Mouse (Mus musculus): ENCODE data around the gene Gm11559. TPM values are rescaled to one million over a fixed set of nuclear protein-coding genes. Genes with fewer than 3 reads are reported as not detected.
"Not testable (repeated sequence)": the region's sequence is repeated elsewhere in the genome, so short reads cannot be mapped to it uniquely, and the experiment has no call there.

Gene Gm11559
- not detected in 2 replicates for polyA plus RNA-seq (2012; rRNA removed)

DNA sequence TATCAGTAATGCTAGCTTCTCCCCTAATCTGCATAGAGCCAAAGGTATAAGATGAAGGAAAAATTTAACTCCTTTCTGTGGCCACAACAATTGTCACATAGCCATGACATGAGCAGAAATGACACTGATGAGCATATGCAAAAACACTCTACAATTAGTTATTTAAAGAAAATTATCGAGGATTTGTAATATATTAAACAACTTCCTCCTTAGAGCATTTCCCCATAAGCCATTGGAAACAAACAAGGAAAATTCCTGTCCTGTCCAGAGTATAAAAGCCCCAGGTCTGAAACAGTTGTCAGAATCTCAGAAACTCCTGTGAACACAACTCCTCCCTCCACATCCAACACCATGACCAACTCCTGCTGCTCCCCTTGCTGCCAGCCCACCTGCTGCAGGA lies at the start of gene Gm11559:
Gm11559 (plus strand) TSS at position 301 of the 400 bp plus-strand sequence.
- DNase-seq (ENCODE audit: low spot score), result not testable (repeated sequence)

DNA sequence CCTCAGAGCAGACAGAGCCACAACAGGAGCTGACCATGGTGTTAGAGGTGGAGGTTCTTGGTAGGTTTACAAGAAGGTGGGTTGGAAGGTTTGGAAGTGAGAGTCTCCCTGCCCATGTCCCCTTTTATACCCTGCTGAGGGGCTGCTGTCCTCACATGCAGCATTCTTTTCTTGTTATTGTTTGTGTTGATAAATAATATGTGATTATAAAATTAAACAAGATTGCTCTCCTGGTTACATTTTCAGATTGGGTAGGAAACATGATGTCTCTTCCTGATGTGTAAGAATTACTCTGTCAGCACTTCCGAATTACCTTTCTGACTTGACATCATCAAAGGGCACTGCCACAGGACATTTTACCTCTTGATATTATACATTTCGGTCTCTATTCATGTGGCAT lies 48.7 kb upstream of the Gm11559 start, which contains the start of gene Gm11564:
Gm11564 (minus strand) TSS at position 101 of the 400 bp plus-strand sequence.
- not testable (repeated sequence) for DNase-seq (ENCODE audit: low spot score)

DNA sequence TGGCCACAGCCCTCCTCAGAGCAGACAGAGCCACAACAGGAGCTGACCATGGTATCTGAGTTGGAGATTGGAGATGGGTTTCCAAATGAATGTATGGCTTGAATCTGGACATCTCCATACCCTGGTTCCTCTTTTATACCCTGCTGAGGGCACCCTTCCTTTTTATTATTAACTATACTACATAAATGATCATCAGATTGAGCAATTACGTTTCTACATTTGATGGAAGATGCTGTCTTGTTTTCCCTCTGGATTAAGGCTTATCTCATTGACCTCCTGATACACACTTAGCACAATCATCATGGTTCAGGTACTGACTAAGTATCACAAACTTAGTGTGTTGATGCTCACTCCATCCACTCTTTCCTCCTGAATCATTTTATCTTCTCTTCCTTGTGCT lies 26.3 kb upstream of the Gm11559 start, which contains the start of gene 2300003K06Rik:
2300003K06Rik (minus strand) TSS at position 101 of the 400 bp plus-strand sequence.
- DNase-seq (ENCODE audit: low spot score), result no peak

DNA sequence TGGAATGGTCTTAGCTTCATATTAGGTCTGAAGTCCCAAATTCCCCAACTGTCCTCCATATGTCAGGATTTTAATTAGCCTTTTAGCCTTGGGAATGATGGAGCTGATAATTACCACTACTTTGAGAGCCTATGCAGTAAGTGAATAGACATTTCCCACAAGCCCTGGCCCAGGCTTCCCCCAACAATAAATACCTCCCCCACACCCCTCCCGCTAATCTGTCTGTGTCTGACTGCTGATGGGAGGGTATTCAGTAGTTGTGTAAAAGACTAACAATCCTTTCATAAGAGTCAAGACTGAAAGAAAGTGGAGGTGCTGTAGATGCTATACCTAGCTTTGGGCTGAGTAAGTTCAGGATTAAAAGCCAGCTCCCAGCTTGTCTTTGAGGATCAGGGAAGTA lies 22.1 kb upstream of the Gm11559 start:
- DNase-seq (ENCODE audit: low spot score), result no peak

GRCm38 (mm10) chr11:99846746-99847145 lies 17.5 kb upstream of the Gm11559 start:
- no peak for DNase-seq (ENCODE audit: low spot score)

DNA sequence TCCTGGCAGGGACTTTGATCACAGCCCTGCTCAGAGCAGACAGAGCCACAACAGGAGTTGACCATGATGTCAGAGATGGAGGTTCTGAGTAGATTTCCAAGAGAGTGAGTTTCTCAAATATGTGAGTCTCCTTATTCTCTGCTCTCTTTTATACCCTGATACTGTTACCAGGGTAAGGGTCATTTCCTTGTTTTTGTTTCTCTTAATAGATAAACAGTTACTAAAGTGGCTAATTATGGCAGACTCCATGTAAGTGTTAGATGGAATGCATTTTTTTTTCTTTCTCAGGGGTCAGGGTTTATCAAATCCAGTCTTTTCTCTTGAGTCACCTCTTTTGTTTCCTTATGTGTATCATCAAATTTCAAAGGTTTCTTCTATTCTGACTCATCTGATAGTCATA lies 12.8 kb upstream of the Gm11559 start, which contains the start of gene Krtap4-16:
Krtap4-16 (minus strand) TSS at position 101 of the 400 bp plus-strand sequence.
- DNase-seq (ENCODE audit: low spot score), result no peak

GRCm38 (mm10) chr11:99854121-99854520 lies 10.2 kb upstream of the Gm11559 start:
- DNase-seq (ENCODE audit: low spot score), result no peak

- DNase-seq (ENCODE audit: low spot score), result no peak
These were observed 6.7 kb upstream of the Gm11559 start, which contains the start of gene Gm11568 for GRCm38 (mm10) chr11:99857617-99858016. Gene Gm11568 (plus strand): TSS chr11:99857917.

GRCm38 (mm10) chr11:99858761-99859160 lies 5.5 kb upstream of the Gm11559 start:
- DNase-seq (ENCODE audit: low spot score), result no peak

DNA sequence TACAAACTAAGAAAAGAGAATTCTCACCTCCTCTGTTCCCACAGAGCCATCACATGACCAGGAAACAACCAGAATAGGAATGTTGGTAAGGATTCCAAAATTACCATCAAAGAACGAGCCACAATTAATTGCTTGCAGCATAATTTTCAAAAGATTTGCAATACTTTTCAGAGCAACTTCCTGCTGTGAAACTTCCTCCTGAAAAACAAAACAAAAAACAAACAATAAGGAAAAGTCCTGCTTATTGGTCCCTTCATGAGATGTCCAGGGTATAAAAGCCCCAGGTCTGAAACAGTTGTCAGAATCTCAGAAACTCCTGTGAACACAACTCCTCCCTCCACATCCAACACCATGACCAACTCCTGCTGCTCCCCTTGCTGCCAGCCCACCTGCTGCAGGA lies 8.8 kb downstream of the Gm11559 start, which contains the start of gene Krtap9-1:
Krtap9-1 (plus strand) TSS at position 301 of the 400 bp plus-strand sequence.
- not testable (repeated sequence) for DNase-seq (ENCODE audit: low spot score)

DNA sequence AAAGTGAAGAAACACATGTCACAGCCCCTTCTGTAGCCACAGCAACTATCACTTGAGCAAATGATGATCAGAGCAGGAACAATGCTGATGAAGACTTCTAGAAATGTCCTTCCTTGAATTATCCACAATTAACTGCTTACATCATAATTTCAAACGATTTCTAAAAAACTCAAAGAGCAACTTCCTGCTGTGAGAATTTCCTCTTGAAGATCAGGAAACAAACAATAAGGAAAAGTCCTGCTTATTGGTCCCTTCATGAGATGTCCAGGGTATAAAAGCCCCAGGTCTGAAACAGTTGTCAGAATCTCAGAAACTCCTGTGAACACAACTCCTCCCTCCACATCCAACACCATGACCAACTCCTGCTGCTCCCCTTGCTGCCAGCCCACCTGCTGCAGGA lies 14.6 kb downstream of the Gm11559 start, which contains the start of gene Gm11567:
Gm11567 (plus strand) TSS at position 301 of the 400 bp plus-strand sequence.
- not testable (repeated sequence) for DNase-seq (ENCODE audit: low spot score)

DNA sequence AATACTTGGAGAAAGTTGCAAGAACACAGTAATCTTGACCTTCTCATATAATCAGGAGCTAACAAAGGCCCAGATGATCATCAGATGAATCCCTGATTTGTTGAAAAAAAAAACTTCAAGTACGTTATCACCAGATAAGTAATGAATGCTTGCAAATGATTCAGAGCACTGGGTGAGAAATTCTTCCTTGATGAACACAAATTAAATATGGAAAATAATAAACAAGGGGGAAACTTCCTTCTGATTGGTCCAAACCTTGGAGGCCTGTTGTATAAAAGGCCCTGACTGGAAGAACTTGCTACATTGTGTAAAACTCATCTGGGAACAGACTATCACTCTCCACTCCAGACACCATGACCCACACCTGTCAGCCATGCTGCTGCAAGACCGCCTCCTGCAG lies 43.3 kb downstream of the Gm11559 start, which contains the start of gene Krtap31-1:
Krtap31-1 (plus strand) TSS at position 301 of the 400 bp plus-strand sequence.
- DNase-seq (ENCODE audit: low spot score), result no peak

DNA sequence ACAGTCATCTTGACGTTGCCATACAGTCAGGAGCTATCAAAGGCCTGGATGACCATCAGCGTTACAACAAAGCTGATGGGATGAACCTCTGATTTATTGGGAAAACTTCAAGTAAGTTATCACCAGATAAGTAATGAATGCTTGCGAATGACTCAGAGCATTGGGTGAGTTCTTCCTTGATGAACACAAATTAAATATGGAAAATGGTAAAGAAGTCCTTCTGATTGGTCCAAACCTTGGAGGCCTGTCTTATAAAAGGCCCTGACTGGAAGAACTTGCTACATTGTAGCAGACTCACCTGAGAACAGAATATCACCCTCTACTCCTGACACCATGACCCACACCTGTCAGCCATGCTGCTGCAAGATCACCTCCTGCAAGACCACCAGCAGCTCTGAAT lies 50.2 kb downstream of the Gm11559 start, which contains the start of gene Gm11565:
Gm11565 (plus strand) TSS at position 301 of the 400 bp plus-strand sequence.
- DNase-seq (ENCODE audit: low spot score), result no peak

Other genes with a start within 250 kb of the Gm11559 start
- not detected in 2 replicates for gene Krtap2-4, start 249.6 kb upstream of the Gm11559 start, polyA plus RNA-seq (2012; rRNA removed)
- 0.18 TPM in 1 of 2 replicates, not detected in the other for gene Gm11562, start 244.0 kb upstream of the Gm11559 start, polyA plus RNA-seq (2012; rRNA removed)
- not detected in 2 replicates for gene Krtap4-1, start 236.2 kb upstream of the Gm11559 start, polyA plus RNA-seq (2012; rRNA removed)
- gene Krtap4-2, start 229.4 kb upstream of the Gm11559 start, polyA plus RNA-seq (2012; rRNA removed), result not detected in 2 replicates
- not detected in 2 replicates for gene Krtap4-7, start 220.4 kb upstream of the Gm11559 start, polyA plus RNA-seq (2012; rRNA removed)
- not detected in 2 replicates for gene Gm11555, start 214.2 kb upstream of the Gm11559 start, polyA plus RNA-seq (2012; rRNA removed)
- not detected in 2 replicates for gene Gm11563, start 205.5 kb upstream of the Gm11559 start, polyA plus RNA-seq (2012; rRNA removed)
- gene Krtap4-6, start 198.5 kb upstream of the Gm11559 start, polyA plus RNA-seq (2012; rRNA removed), result not detected in 2 replicates
- not detected in 2 replicates for gene Gm14190, start 173.7 kb upstream of the Gm11559 start, polyA plus RNA-seq (2012; rRNA removed)
- not detected in 2 replicates for gene Gm14180, start 130.2 kb upstream of the Gm11559 start, polyA plus RNA-seq (2012; rRNA removed)
- not detected in 2 replicates for gene Gm11595, start 91.6 kb upstream of the Gm11559 start, polyA plus RNA-seq (2012; rRNA removed)
- gene Krtap4-8, start 83.8 kb upstream of the Gm11559 start, polyA plus RNA-seq (2012; rRNA removed), result not detected in 2 replicates
- not detected in 2 replicates for gene Krtap4-9, start 79.3 kb upstream of the Gm11559 start, polyA plus RNA-seq (2012; rRNA removed)
- 0.06 TPM in 1 of 2 replicates, not detected in the other for gene Gm11596, start 71.0 kb upstream of the Gm11559 start, polyA plus RNA-seq (2012; rRNA removed)
- 0.08 TPM in 1 of 2 replicates, not detected in the other for gene Gm11569, start 65.5 kb upstream of the Gm11559 start, polyA plus RNA-seq (2012; rRNA removed)
- not detected in 2 replicates for gene Gm11554, start 60.0 kb upstream of the Gm11559 start, polyA plus RNA-seq (2012; rRNA removed)
- gene Krtap4-13, start 54.6 kb upstream of the Gm11559 start, polyA plus RNA-seq (2012; rRNA removed), result 0.18 and 0.24 TPM in 2 replicates
- not detected in 2 replicates for gene Gm11564, start 48.8 kb upstream of the Gm11559 start, polyA plus RNA-seq (2012; rRNA removed)
- gene 2300003K06Rik, start 26.4 kb upstream of the Gm11559 start, polyA plus RNA-seq (2012; rRNA removed), result not detected in 2 replicates
- gene Krtap4-16, start 12.9 kb upstream of the Gm11559 start, polyA plus RNA-seq (2012; rRNA removed), result 0.07 and 0.08 TPM in 2 replicates
- gene Gm11568, start 6.6 kb upstream of the Gm11559 start, polyA plus RNA-seq (2012; rRNA removed), result not detected in 2 replicates
- not detected in 2 replicates for gene Krtap9-1, start 8.9 kb downstream of the Gm11559 start, polyA plus RNA-seq (2012; rRNA removed)
- not detected in 2 replicates for gene Gm11567, start 14.7 kb downstream of the Gm11559 start, polyA plus RNA-seq (2012; rRNA removed)
- not detected in 2 replicates for gene Krtap31-1, start 43.4 kb downstream of the Gm11559 start, polyA plus RNA-seq (2012; rRNA removed)
- not detected in 2 replicates for gene Gm11565, start 50.3 kb downstream of the Gm11559 start, polyA plus RNA-seq (2012; rRNA removed)
- not detected in 2 replicates for gene Krtap31-2, start 71.8 kb downstream of the Gm11559 start, polyA plus RNA-seq (2012; rRNA removed)
- not detected in 2 replicates for gene Krtap9-5, start 84.0 kb downstream of the Gm11559 start, polyA plus RNA-seq (2012; rRNA removed)
- not detected in 2 replicates for gene Krtap29-1, start 114.6 kb downstream of the Gm11559 start, polyA plus RNA-seq (2012; rRNA removed)
- not detected in 2 replicates for gene Krtap16-1, start 122.1 kb downstream of the Gm11559 start, polyA plus RNA-seq (2012; rRNA removed)
- gene Krtap17-1, start 129.5 kb downstream of the Gm11559 start, polyA plus RNA-seq (2012; rRNA removed), result not detected in 2 replicates
- 0.04 and 0.11 TPM in 2 replicates for gene Krt33a, start 151.7 kb downstream of the Gm11559 start, polyA plus RNA-seq (2012; rRNA removed)
- gene Krt33b, start 165.4 kb downstream of the Gm11559 start, polyA plus RNA-seq (2012; rRNA removed), result not detected in 2 replicates
- gene Krt34, start 177.1 kb downstream of the Gm11559 start, polyA plus RNA-seq (2012; rRNA removed), result not detected in 2 replicates
- gene Krt31, start 186.1 kb downstream of the Gm11559 start, polyA plus RNA-seq (2012; rRNA removed), result not detected in 2 replicates
- gene Krt32, start 223.8 kb downstream of the Gm11559 start, polyA plus RNA-seq (2012; rRNA removed), result not detected in 2 replicates
- gene Krt35, start 231.8 kb downstream of the Gm11559 start, polyA plus RNA-seq (2012; rRNA removed), result 0.04 and 0.06 TPM in 2 replicates
- 0.22 and 0.33 TPM in 2 replicates for gene Krt36, start 241.2 kb downstream of the Gm11559 start, polyA plus RNA-seq (2012; rRNA removed)

Data from urinary bladder, adult 2 months (tissue).